Mouse (Mus musculus): ENCODE results near the gene Pcsk6. TPM values are rescaled to one million over a fixed set of nuclear protein-coding genes. Genes with fewer than 3 reads are reported as not detected.

Gene Pcsk6
- polyA plus RNA-seq, 1 experiment: 38.5 TPM

DNA sequence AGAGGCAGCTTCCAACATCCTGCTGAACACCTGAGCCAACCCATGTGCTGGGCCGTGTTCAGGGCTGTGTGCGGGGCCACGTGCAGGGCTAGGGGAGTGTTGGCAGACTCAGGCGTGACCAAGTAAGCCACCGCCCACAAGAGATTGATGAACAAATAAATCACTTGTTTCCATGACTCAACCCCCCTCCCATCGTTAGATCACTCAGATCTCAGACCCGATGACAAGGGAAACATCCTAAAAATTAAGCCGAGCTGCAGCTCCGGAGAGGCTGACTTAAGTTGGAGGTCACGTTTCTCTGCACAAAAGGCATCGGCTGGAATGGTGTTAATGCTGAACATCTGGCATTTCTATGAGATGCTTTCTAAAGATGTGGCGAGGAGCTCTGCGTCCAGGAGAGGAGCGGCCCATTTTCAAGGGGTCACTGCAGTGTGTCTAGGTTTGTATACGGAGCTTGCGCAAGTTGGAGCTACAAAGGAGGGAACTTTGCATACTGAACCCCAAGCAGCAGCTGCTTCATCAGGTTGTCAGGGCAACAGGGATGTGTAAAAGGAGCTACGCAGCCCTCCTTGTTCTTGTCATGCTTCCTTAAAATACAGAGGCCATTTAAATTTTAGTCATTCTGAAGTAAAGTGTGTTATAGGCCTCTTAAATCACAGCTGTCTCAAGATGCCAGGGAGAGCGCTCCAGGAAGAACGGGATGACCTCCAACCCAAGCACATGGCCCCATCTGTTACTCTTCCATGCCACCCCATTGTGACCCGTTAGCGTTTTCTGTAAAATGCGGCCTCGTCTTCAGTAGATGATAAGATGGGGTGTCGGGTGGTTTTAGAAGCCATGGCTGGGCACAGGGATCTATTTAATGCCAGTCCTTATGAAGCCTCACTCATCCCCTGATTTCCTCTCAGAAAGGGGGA lies 94.0 kb downstream of the Pcsk6 start:
- Histone ChIP-seq H3K9me3 (replicated peaks; ENCODE audit: control insufficient read depth, insufficient read depth, low read length, poor library complexity, severe bottlenecking) (no peaks in the 10 kb centered on the region; the same call in 1 of the 2 replicates), H3K4me3 (ENCODE audit: low read depth, low read length) (no peak overlapping the region), H3K36me3 (ENCODE audit: control insufficient read depth, insufficient read depth, low read length, poor library complexity, severe bottlenecking) (no peaks in the 10 kb centered on the region), H3K9ac (ENCODE audit: low read depth, poor library complexity, severe bottlenecking) (no peak overlapping the region), H3K27me3 (ENCODE audit: control insufficient read depth, insufficient read depth, low read length, poor library complexity, severe bottlenecking) (no peaks in the 10 kb centered on the region), H3K27ac (ENCODE audit: insufficient read depth, low read length) (no peak overlapping the region), H3K4me1 (ENCODE audit: control insufficient read depth, insufficient read depth, low read length) (no peaks in the 10 kb centered on the region)
- TF ChIP-seq CTCF (IDR thresholded peaks at IDR 0.05; ENCODE audit: low read depth, low read length) (no peak), POLR2A (IDR thresholded peaks at IDR 0.05; ENCODE audit: insufficient read depth, low read length) (no peak), EP300 (IDR thresholded peaks at IDR 0.05; ENCODE audit: insufficient read depth, low read depth, low read length) (no peak)

DNA sequence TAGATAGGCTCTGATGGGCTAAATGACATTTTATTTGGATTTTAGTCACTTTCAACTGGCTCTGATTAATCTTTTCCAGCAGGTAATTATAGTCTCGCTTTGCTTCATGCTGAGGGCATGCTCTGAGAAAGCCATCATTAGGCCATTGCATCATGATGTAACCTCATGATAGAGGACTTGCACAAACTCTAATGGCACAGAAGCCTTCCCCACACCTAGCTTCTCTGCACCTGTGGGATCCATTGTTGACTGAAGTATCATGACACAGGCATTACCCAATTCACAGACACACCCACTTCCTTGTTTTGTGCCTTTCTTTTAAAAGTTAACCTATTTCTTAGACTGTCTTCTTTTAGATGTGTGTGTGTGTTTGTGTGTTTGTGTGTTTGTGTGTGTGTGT lies 95.7 kb downstream of the Pcsk6 start:
- H3K9ac ChIP-seq (ENCODE audit: low read depth, poor library complexity, severe bottlenecking): no peak overlapping the region
- H3K27me3 ChIP-seq (ENCODE audit: control insufficient read depth, insufficient read depth, low read length, poor library complexity, severe bottlenecking): no peaks in the 10 kb centered on the region
- H3K36me3 ChIP-seq (ENCODE audit: control insufficient read depth, insufficient read depth, low read length, poor library complexity, severe bottlenecking): no peaks in the 10 kb centered on the region
- H3K4me3 ChIP-seq (ENCODE audit: low read depth, low read length): no peak overlapping the region
- H3K27ac ChIP-seq (ENCODE audit: insufficient read depth, low read length): no peak overlapping the region
- TF ChIP-seq EP300 (IDR thresholded peaks at IDR 0.05; ENCODE audit: insufficient read depth, low read depth, low read length) (no peak), POLR2A (IDR thresholded peaks at IDR 0.05; ENCODE audit: insufficient read depth, low read length) (no peak), CTCF (IDR thresholded peaks at IDR 0.05; ENCODE audit: low read depth, low read length) (no peak)
- H3K9me3 ChIP-seq (replicated peaks; ENCODE audit: control insufficient read depth, insufficient read depth, low read length, poor library complexity, severe bottlenecking): no peaks in the 10 kb centered on the region; the same call in 1 of the 2 replicates
- H3K4me1 ChIP-seq (ENCODE audit: control insufficient read depth, insufficient read depth, low read length): no peaks in the 10 kb centered on the region

DNA sequence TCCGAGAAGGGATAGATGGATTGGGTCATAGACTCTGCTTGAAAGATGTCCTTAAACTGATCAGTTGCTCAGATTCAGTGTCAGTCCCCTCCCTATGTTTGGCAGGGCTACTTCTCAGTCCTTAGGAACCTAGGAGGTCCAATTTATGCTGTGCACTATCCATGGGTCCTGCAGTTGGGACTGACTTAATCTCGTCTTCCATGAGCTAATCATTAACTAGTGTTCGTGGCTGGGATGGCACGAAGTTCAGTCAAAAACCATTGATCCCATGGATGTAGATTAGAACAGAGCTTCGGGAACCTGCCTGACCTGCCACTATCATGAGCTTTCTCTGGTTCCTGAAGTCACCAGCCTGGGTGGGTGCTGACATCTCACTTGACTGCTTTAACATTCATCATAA lies 96.6 kb downstream of the Pcsk6 start:
- H3K4me3 ChIP-seq (ENCODE audit: low read depth, low read length): no peak overlapping the region
- H3K4me1 ChIP-seq (ENCODE audit: control insufficient read depth, insufficient read depth, low read length): no peaks in the 10 kb centered on the region
- TF ChIP-seq EP300 (IDR thresholded peaks at IDR 0.05; ENCODE audit: insufficient read depth, low read depth, low read length) (no peak), POLR2A (IDR thresholded peaks at IDR 0.05; ENCODE audit: insufficient read depth, low read length) (no peak), CTCF (IDR thresholded peaks at IDR 0.05; ENCODE audit: low read depth, low read length) (no peak)
- H3K27ac ChIP-seq (ENCODE audit: insufficient read depth, low read length): no peak overlapping the region
- no peaks in the 10 kb centered on the region for H3K27me3 ChIP-seq (ENCODE audit: control insufficient read depth, insufficient read depth, low read length, poor library complexity, severe bottlenecking)
- no peaks in the 10 kb centered on the region; the same call in 1 of the 2 replicates for H3K9me3 ChIP-seq (replicated peaks; ENCODE audit: control insufficient read depth, insufficient read depth, low read length, poor library complexity, severe bottlenecking)
- no peaks in the 10 kb centered on the region for H3K36me3 ChIP-seq (ENCODE audit: control insufficient read depth, insufficient read depth, low read length, poor library complexity, severe bottlenecking)
- no peak overlapping the region for H3K9ac ChIP-seq (ENCODE audit: low read depth, poor library complexity, severe bottlenecking)

GRCm38 (mm10) chr7:65959221-65959924 lies 97.8 kb downstream of the Pcsk6 start:
- H3K27me3 ChIP-seq (ENCODE audit: control insufficient read depth, insufficient read depth, low read length, poor library complexity, severe bottlenecking): no peaks in the 10 kb centered on the region
- H3K9me3 ChIP-seq (replicated peaks; ENCODE audit: control insufficient read depth, insufficient read depth, low read length, poor library complexity, severe bottlenecking): no peaks in the 10 kb centered on the region; the same call in 1 of the 2 replicates
- no peak overlapping the region for H3K27ac ChIP-seq (ENCODE audit: insufficient read depth, low read length)
- H3K9ac ChIP-seq (ENCODE audit: low read depth, poor library complexity, severe bottlenecking): no peak overlapping the region
- H3K36me3 ChIP-seq (ENCODE audit: control insufficient read depth, insufficient read depth, low read length, poor library complexity, severe bottlenecking): no peaks in the 10 kb centered on the region
- H3K4me3 ChIP-seq (ENCODE audit: low read depth, low read length): no peak overlapping the region
- no peaks in the 10 kb centered on the region for H3K4me1 ChIP-seq (ENCODE audit: control insufficient read depth, insufficient read depth, low read length)
- TF ChIP-seq CTCF (IDR thresholded peaks at IDR 0.05; ENCODE audit: low read depth, low read length) (no peak), EP300 (IDR thresholded peaks at IDR 0.05; ENCODE audit: insufficient read depth, low read depth, low read length) (no peak), POLR2A (IDR thresholded peaks at IDR 0.05; ENCODE audit: insufficient read depth, low read length) (no peak)

DNA sequence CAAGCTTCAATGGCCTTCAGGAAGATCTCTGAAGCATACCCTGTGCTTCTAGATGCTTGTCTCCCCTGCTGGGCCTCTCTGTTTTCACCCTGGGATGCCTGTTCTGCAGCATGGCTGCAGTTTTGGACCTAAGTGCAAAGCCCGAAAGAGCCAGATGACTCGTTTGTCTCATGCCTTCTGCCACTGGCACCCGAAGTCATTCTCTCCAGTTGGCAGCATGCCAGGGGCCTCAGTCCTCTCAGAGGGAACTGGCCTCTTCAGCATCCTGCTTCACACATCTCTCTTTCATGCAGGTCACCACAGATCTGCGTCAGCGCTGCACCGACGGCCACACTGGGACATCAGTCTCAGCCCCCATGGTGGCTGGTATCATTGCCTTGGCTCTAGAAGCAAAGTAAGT lies 101.1 kb downstream of the Pcsk6 start:
- Histone ChIP-seq H3K4me3 (ENCODE audit: low read depth, low read length) (no peak overlapping the region), H3K36me3 (ENCODE audit: control insufficient read depth, insufficient read depth, low read length, poor library complexity, severe bottlenecking) (no peaks in the 10 kb centered on the region), H3K27ac (ENCODE audit: insufficient read depth, low read length) (no peak overlapping the region), H3K27me3 (ENCODE audit: control insufficient read depth, insufficient read depth, low read length, poor library complexity, severe bottlenecking) (no peaks in the 10 kb centered on the region), H3K4me1 (ENCODE audit: control insufficient read depth, insufficient read depth, low read length) (no peaks in the 10 kb centered on the region), H3K9ac (ENCODE audit: low read depth, poor library complexity, severe bottlenecking) (no peak overlapping the region), H3K9me3 (replicated peaks; ENCODE audit: control insufficient read depth, insufficient read depth, low read length, poor library complexity, severe bottlenecking) (no peaks in the 10 kb centered on the region; the same call in 1 of the 2 replicates)
- no peak for TF ChIP-seq CTCF (IDR thresholded peaks at IDR 0.05; ENCODE audit: low read depth, low read length)
- no peak for TF ChIP-seq POLR2A (IDR thresholded peaks at IDR 0.05; ENCODE audit: insufficient read depth, low read length)
- no peak for TF ChIP-seq EP300 (IDR thresholded peaks at IDR 0.05; ENCODE audit: insufficient read depth, low read depth, low read length)

All from ES-Bruce4 (cell line).